Mouse (Mus musculus) left cerebral cortex, adult 8-10 months (tissue): Measurements from ENCODE around the gene Rtbdn. TPM values are rescaled to one million over a fixed set of nuclear protein-coding genes. Genes with fewer than 3 reads are reported as not detected.

ENCODE experiments used
- DNase-seq, 2 experiments: peaks; one replicate each; pipeline ENCODE4 v3.0.0; 2022; ENCODE audit warnings: low spot score in 2 of 2
- total RNA-seq, 4 experiments: library from RNA; stranded (reverse); gene quantifications; 2 replicates each; pipeline ENCODE4 v1.2.4; 2022

The Rtbdn gene
- total RNA-seq, 4 experiments from 2014 or later, result 1.2 to 1.5 (median 1.3) TPM

- DNase-seq, result no peak
These were observed 25.2 kb upstream of the Rtbdn start for GRCm38 (mm10) chr8:84921596-84921995.

GRCm38 (mm10) chr8:84925557-84925956 is 21.2 kb upstream of the Rtbdn start:
- DNase-seq, result no peak

DNA sequence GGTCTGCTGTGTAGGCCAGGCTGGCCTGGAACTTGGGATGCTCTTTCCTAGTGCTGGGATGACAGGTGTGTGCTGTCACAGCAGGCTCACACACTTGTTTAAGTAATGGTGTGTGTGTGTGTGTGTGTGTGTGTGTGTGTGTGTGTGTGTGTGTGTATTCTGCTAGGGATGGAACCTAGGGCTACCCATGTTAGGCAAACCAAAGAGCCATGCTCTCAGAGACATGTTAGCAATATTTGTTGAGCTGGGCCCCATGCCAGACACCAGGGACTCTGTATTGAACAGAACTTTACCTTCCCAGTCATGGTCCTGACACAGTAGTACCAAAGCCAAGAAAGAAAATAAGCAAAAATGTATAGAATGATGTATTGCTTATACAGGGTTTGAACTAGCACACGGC is 19.3 kb upstream of the Rtbdn start:
- DNase-seq, result no peak

DNA sequence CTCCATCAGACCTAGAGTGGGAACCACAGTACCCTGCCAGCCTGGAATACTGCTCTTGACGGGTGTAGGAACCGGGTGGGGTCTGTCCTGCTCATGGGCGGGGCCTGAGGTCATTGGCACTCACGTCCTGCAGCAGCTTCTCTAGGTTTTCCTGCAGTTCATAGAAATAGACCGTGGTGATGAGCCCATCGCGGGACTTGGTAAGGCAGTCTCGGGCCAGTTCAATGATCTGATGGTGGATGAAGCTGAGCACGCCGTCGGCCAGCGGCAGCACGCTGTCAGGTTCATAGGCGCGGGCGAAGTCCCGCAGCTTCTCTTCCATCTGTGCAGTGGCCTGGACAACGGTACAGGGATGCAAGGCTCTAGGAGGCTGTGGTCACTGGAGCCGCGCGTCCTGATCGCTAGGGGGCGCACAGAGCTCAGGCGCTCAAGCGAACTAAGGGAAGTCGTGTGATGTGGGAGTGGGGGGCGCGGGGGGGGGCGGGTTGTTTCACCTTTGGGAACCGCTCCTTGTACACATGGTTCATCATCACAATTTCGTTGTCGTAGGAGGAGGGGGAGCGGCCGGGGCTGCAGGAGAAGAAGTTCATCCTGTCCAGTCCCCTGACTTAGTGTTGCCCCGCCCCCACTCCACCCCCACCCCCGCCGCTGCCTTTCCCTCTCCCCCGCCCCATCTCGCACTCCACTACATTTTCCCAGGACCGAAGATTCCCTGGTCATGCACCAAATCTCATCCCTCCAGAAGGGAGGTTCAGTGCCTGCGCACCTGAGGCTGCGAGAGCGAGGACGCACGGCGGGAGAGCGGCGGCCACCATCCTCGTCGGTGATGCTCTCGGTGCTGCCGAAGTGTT is 18.1 kb upstream of the Rtbdn start:
- no peak for DNase-seq

- DNase-seq, result no peak
These were observed 16.2 kb upstream of the Rtbdn start for GRCm38 (mm10) chr8:84930582-84930981.

DNA sequence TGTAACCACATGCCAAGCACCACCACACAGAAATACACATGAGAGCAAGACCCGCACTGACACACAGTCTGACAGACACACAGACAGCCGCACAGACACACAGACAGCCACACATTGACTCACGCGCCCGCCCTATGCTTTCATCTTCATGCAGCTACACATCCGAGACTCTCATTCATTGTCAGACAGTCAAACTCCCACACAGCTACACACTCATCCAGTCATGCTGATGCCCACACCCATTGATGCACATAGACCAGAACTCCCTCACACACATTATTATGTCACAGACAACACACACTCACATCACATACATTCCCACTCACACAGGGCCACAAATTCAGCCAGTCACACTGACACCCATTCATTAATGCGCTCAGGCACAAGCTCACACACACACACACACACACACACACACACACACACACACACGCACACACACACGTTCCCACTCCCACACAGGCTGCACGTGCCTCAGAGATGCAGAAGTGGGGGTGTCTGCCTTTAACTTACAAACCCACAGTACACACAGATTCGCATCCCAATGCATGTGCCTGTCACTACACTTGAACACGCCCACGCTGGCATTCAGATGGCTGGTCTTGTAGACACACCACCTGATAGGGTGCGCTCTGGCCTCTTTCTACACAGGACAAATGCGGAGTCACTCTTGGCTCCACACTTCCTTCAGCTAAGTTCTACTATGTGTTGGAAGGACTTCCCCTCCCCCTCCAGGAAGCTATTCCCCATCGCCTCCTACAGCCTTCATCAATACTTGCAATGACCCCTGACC is 12.8 kb upstream of the Rtbdn start:
- peak in 1 of 2 experiments; percentile 68 for DNase-seq

- DNase-seq, result peak in 1 of 2 experiments; percentile 55
These were observed 11.9 kb upstream of the Rtbdn start for GRCm38 (mm10) chr8:84934860-84935259.

DNA sequence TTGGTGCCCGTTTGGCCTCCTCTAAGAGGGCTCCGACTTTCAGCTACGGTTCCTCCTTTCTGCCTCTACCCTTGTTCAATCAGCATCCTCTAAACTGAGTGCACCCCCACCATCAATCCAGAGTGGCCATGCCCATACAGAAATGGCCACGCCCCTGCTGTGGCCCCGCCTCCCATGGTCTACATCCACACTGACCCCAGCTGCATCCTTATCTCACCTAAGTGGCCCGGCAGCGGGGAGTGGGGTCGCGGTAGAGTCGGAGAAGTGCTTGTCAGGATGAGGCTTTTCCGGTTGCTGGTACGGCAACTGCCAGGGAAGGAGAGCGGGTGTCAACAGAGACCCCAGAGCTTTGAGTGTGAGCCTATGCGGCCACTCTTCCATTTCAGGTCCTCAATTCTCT is 11.3 kb upstream of the Rtbdn start:
- no peak for DNase-seq

- DNase-seq, result no peak
These were observed 10.5 kb upstream of the Rtbdn start for GRCm38 (mm10) chr8:84936041-84936961.

GRCm38 (mm10) chr8:84936962-84937546 is 9.7 kb upstream of the Rtbdn start, which contains the start of gene Mast1:
Mast1 (minus strand) TSS chr8:84937359.
- peak in 1 of 2 experiments; percentile 50 for DNase-seq

GRCm38 (mm10) chr8:84937620-84938485 is 8.9 kb upstream of the Rtbdn start:
- DNase-seq, result no peak

DNA sequence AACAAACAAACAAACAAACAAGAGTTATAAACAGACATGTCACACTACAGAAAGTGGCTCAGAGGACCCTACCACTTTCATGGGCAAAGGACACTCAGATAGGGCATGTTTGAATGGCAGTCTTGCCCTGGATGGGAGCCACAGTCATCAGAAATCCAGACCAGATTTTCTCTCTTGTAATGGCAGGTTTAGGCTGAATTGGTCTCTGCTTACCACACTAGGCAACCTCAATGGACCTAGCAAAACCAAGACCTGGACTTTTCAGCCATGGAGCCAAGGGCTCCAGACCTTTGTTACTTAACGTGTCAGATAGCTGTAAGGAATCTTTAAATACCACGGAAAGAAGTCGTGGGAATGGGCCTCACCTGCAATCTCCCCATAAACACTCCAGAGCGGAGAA is 3.1 kb upstream of the Rtbdn start:
- no peak for DNase-seq

- peak in 1 of 2 experiments; percentile 77 for DNase-seq
These were observed 2.2 kb upstream of the Rtbdn start for GRCm38 (mm10) chr8:84944478-84945160.

GRCm38 (mm10) chr8:84945235-84945632 is 1.6 kb upstream of the Rtbdn start:
- DNase-seq, result peak in 1 of 2 experiments; percentile 89

GRCm38 (mm10) chr8:84945633-84946527 is 911 bp upstream of the Rtbdn start:
- DNase-seq, result no peak

GRCm38 (mm10) chr8:84947241-84947545 is 402 bp downstream of the Rtbdn start:
- DNase-seq, result no peak

DNA sequence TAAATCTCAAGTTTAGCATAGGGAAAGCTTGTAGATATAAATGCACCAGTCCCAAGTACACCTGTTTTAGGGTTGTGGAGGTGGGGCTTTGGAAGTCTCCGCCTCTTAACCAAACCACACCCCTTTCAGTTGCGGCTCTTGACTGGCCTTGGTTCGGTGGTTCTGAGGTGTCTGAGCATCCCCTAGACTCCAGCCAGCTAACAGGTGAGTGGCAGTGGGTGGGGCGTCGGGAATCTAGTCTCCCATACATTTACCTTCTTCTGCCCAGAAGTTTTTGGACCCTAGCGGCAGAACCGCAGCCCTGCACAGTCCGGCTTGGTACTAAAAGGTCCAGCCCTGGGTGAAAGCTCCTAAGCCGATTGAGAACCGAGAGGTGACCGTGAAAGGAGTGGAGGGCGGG is 3.0 kb downstream of the Rtbdn start:
- no peak for DNase-seq

DNA sequence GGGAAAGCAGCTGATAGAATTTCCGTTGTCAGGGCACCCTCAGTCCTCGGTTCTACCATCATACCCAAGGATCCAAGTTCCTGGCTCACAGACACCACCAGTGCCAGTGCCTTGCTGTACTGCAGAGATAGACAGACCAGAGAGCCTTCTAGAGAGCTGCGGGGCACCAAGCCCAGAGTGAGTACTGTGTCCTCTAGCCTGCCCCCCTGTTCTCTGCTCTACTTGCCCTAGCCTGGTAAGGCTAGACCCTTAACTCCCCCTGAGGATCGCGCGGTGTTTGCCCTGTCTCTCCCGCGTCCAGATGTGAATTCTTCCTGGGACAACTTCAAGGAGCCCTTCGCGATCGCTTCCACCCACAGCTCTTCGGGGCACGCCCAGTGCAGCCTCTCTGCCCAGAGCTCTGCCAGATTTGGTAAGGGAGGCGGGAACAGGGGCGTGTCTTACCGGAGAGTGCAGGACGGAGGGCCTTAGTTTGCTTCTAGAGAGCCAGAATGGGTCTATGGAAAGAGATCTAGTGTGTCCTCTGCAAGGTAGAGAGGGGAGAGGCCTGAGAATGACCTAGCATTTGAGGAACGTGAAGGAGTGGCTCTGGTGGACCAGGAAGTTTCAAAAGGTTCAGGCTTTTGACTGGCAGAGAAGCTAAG is 5.9 kb downstream of the Rtbdn start:
- no peak for DNase-seq
